Mouse (Mus musculus): Measurements from ENCODE around the gene Mapk8ip2.

GRCm38 (mm10) chr15:89468577-89468976 is 14.9 kb downstream of the Mapk8ip2 start:
- no peak for TF ChIP-seq ETS1 (IDR thresholded peaks at IDR 0.05; ENCODE audit: low read depth, low read length)
- peak in 2 of 3 experiments; percentile 66 to 77; a peak in 4 of 6 replicates for TF ChIP-seq CTCF (IDR thresholded peaks at IDR 0.05 in 2 of 3, conservative IDR thresholded peaks at IDR 0.05 in 1 of 3; ENCODE audit: control insufficient read depth in 1 of 3, insufficient read depth in 1 of 3, low read depth in 2 of 3, low read length in 3 of 3, poor library complexity in 1 of 3, severe bottlenecking in 1 of 3)
- no peak for TF ChIP-seq HCFC1 (IDR thresholded peaks at IDR 0.05; ENCODE audit: low read depth, low read length)
- TF ChIP-seq MAZ (IDR thresholded peaks at IDR 0.05; ENCODE audit: low read depth, low read length) = no peak
- no peak for TF ChIP-seq MYC (IDR thresholded peaks at IDR 0.05; ENCODE audit: low read depth, low read length)
- TF ChIP-seq ZC3H11A (IDR thresholded peaks at IDR 0.05; ENCODE audit: low read depth, low read length) = peak; percentile 51
- TF ChIP-seq JUND (IDR thresholded peaks at IDR 0.05; ENCODE audit: low read depth, low read length) = no peak
- no peak for TF ChIP-seq ELF1 (IDR thresholded peaks at IDR 0.05; ENCODE audit: low read depth, low read length)
- no peak for TF ChIP-seq POLR2AphosphoS5 (IDR thresholded peaks at IDR 0.05; ENCODE audit: borderline replicate concordance, low read depth, low read length)
- TF ChIP-seq CHD1 (IDR thresholded peaks at IDR 0.05; ENCODE audit: low read depth, low read length) = no peak
- TF ChIP-seq NELFE (IDR thresholded peaks at IDR 0.05; ENCODE audit: low read depth, low read length) = no peak
- no peak for TF ChIP-seq TBP (IDR thresholded peaks at IDR 0.05; ENCODE audit: low read depth, low read length)
- TF ChIP-seq MAX (IDR thresholded peaks at IDR 0.05; ENCODE audit: low read length) = no peak
- no peak for TF ChIP-seq POLR2A (IDR thresholded peaks at IDR 0.05; ENCODE audit: control insufficient read depth in 1 of 2, insufficient read depth in 1 of 2, low read depth in 1 of 2, low read length in 2 of 2, poor library complexity in 1 of 2)
